Mouse (Mus musculus) testis, adult 2 months (tissue): ENCODE measurements around the gene Arl10. TPM values are rescaled to one million over a fixed set of nuclear protein-coding genes. Genes with fewer than 3 reads are reported as not detected.

Experiments
- H3K27ac ChIP-seq: fragments of 200-500 bp; 2 replicates; pipeline ENCODE4 v1.5.1; 2012; ENCODE audit warnings: low read depth, low read length; ENCODE audit not compliant: control insufficient read depth, insufficient read depth
- H3K27me3 ChIP-seq: fragments of 200-500 bp; 2 replicates; pipeline ENCODE4 v1.6.1; 2012; ENCODE audit warnings: mild to moderate bottlenecking, low read length, moderate library complexity; ENCODE audit not compliant: control insufficient read depth, insufficient read depth
- H3K36me3 ChIP-seq: fragments of 200-500 bp; 2 replicates; pipeline ENCODE4 v1.6.1; 2012; ENCODE audit warnings: mild to moderate bottlenecking, low read length; ENCODE audit not compliant: control insufficient read depth, insufficient read depth
- H3K4me1 ChIP-seq: fragments of 200-500 bp; 2 replicates; pipeline ENCODE4 v1.6.1; 2012; ENCODE audit warnings: low read length; ENCODE audit not compliant: control insufficient read depth, insufficient read depth
- H3K4me3 ChIP-seq: fragments of 200-500 bp; 2 replicates; pipeline ENCODE4 v1.5.1; 2012; ENCODE audit warnings: low read depth, mild to moderate bottlenecking, low read length, moderate library complexity, mixed read lengths; ENCODE audit not compliant: control insufficient read depth
- CTCF ChIP-seq: fragments of 200-500 bp; IDR thresholded peaks from 2 replicates; pipeline ENCODE4 v1.5.1; 2012; ENCODE audit warnings: low read depth, mild to moderate bottlenecking, inconsistent platforms, low read length, moderate library complexity; ENCODE audit not compliant: control insufficient read depth, insufficient read depth, insufficient replicate concordance
- POLR2A ChIP-seq: fragments of 200-500 bp; IDR thresholded peaks from 2 replicates; pipeline ENCODE4 v1.6.1; 2012; ENCODE audit warnings: low read depth, mild to moderate bottlenecking, inconsistent platforms, low read length, moderate library complexity; ENCODE audit not compliant: control insufficient read depth
- polyA plus RNA-seq: library from polyadenylated mRNA; depleted of rRNA; stranded (reverse); fragments of >200 nt; gene quantifications from 2 replicates; pipeline ENCODE4 v1.2.3, GENCODE M21; 2012

The Arl10 gene
- polyA plus RNA-seq, 1 experiment: 1.8 TPM

GRCm38 (mm10) chr13:54560608-54561007 lies 14.2 kb upstream of the Arl10 start:
- no peak overlapping the region for H3K4me3 ChIP-seq
- peaks cover 3% of the 10 kb centered on the region for H3K4me1 ChIP-seq
- TF ChIP-seq POLR2A: no peak
- TF ChIP-seq CTCF: no peak
- H3K27ac ChIP-seq: no peak overlapping the region
- H3K27me3 ChIP-seq: no peaks in the 10 kb centered on the region
- peaks cover 7% of the 10 kb centered on the region for H3K36me3 ChIP-seq

- Histone ChIP-seq H3K4me1 (peaks cover 6% of the 10 kb centered on the region), H3K27me3 (no peaks in the 10 kb centered on the region), H3K36me3 (peaks cover 5% of the 10 kb centered on the region), H3K4me3 (no peak overlapping the region), H3K27ac (no peak overlapping the region)
- no peak for TF ChIP-seq POLR2A
- no peak for TF ChIP-seq CTCF
Observed at GRCm38 (mm10) chr13:54562562-54562961, 12.3 kb upstream of the Arl10 start.

GRCm38 (mm10) chr13:54564232-54565200 lies 10.3 kb upstream of the Arl10 start:
- H3K4me3 ChIP-seq: peak overlapping the region; percentile 93
- peak overlapping the region; percentile 83 for H3K27ac ChIP-seq
- peaks cover 6% of the 10 kb centered on the region for H3K4me1 ChIP-seq
- TF ChIP-seq CTCF (no peak), POLR2A (no peak)
- H3K36me3 ChIP-seq: peaks cover 3% of the 10 kb centered on the region
- no peaks in the 10 kb centered on the region for H3K27me3 ChIP-seq

- H3K36me3 ChIP-seq: peaks cover 2% of the 10 kb centered on the region
- H3K27me3 ChIP-seq: no peaks in the 10 kb centered on the region
- peak; percentile 98 for TF ChIP-seq POLR2A
- 0 out of 2 replicates have a peak, but pooled peaks have one; percentile 11 for TF ChIP-seq CTCF
- peaks cover 6% of the 10 kb centered on the region for H3K4me1 ChIP-seq
- H3K4me3 ChIP-seq: peak within 1 kb of the TSS; percentile 93
- peak within 1 kb of the TSS; percentile 83 for H3K27ac ChIP-seq
Observed at GRCm38 (mm10) chr13:54565201-54565581, 9.6 kb upstream of the Arl10 start, which contains the start of gene 4833439L19Rik. TSS of gene 4833439L19Rik (minus strand) at chr13:54565435.

- Histone ChIP-seq H3K36me3 (peaks cover 2% of the 10 kb centered on the region), H3K4me1 (peaks cover 6% of the 10 kb centered on the region), H3K4me3 (peak overlapping the region; percentile 93), H3K27me3 (no peaks in the 10 kb centered on the region), H3K27ac (peak overlapping the region; percentile 70)
- TF ChIP-seq CTCF (no peak), POLR2A (no peak)
Observed at GRCm38 (mm10) chr13:54565594-54566345, 9.0 kb upstream of the Arl10 start.

- Histone ChIP-seq H3K4me1 (peaks cover 6% of the 10 kb centered on the region), H3K27ac (no peak overlapping the region), H3K4me3 (no peak overlapping the region), H3K27me3 (no peaks in the 10 kb centered on the region), H3K36me3 (no peaks in the 10 kb centered on the region; the same call in 1 of the 2 replicates)
- TF ChIP-seq POLR2A (no peak), CTCF (no peak)
Observed at GRCm38 (mm10) chr13:54568380-54568779, 6.4 kb upstream of the Arl10 start.

- Histone ChIP-seq H3K4me3 (no peak overlapping the region), H3K27ac (no peak overlapping the region), H3K4me1 (peaks cover 7% of the 10 kb centered on the region), H3K36me3 (no peaks in the 10 kb centered on the region), H3K27me3 (no peaks in the 10 kb centered on the region)
- TF ChIP-seq POLR2A: no peak
Observed at GRCm38 (mm10) chr13:54569282-54569681, 5.5 kb upstream of the Arl10 start.
